Mouse (Mus musculus) neural tube, embryonic 13.5 days (tissue): ENCODE data around the gene Rfx5. TPM values are rescaled to one million over a fixed set of nuclear protein-coding genes. Genes with fewer than 3 reads are reported as not detected.
"Not testable (repeated sequence)": the region's sequence is repeated elsewhere in the genome, so short reads cannot be mapped to it uniquely, and the experiment has no call there.

Experiments
- ATAC-seq: fragments of 200-750 bp; cut with Nextera tagmentation; 2 replicates; pipeline ENCODE4 v1.8.0; 2017; ENCODE audit warnings: low read depth, mild to moderate bottlenecking, moderate TSS enrichment, moderate library complexity
- H3K27ac ChIP-seq: fragments of 300-500 bp; sonication (generic); replicated peaks from 2 replicates; pipeline ENCODE4 v1.5.1; 2015; ENCODE audit warnings: moderate library complexity, mild to moderate bottlenecking, inconsistent platforms
- H3K27me3 ChIP-seq: fragments of 300-500 bp; sonication (generic); 2 replicates; pipeline ENCODE4 v1.6.1; 2015; ENCODE audit warnings: mild to moderate bottlenecking, inconsistent platforms
- H3K36me3 ChIP-seq: fragments of 300-500 bp; sonication (generic); 2 replicates; pipeline ENCODE4 v1.6.1; 2015; ENCODE audit warnings: mild to moderate bottlenecking, inconsistent platforms
- H3K4me1 ChIP-seq: fragments of 300-500 bp; sonication (generic); replicated peaks from 2 replicates; pipeline ENCODE4 v1.6.1; 2015; ENCODE audit warnings: inconsistent platforms
- H3K4me2 ChIP-seq: fragments of 300-500 bp; sonication (generic); 2 replicates; pipeline ENCODE4 v1.6.1; 2015; ENCODE audit warnings: inconsistent platforms, mild to moderate bottlenecking, moderate library complexity
- H3K4me3 ChIP-seq: fragments of 300-500 bp; sonication (generic); 2 replicates; pipeline ENCODE4 v1.5.1; 2015; ENCODE audit warnings: mild to moderate bottlenecking, inconsistent platforms
- H3K9ac ChIP-seq: fragments of 300-500 bp; sonication (generic); 2 replicates; pipeline ENCODE4 v1.6.1; 2015; ENCODE audit warnings: moderate library complexity, mild to moderate bottlenecking, inconsistent platforms
- H3K9me3 ChIP-seq: fragments of 300-500 bp; sonication (generic); 2 replicates; pipeline ENCODE4 v1.6.1; 2016; ENCODE audit warnings: inconsistent platforms
- WGBS: fragments of 180-500 bp; shearing (Covaris S2); methylation state at CpG from one replicate; pipeline ENCODE4 v1.1.7; 2015; 5-methylcytosine and 5-hydroxymethylcytosine counted together
- polyA plus RNA-seq: library from polyadenylated mRNA; unstranded; fragments of >200 nt; fragmentation: Nextera tagmentation; extraction: Ambion mirVana; gene quantifications from 2 replicates; pipeline ENCODE4 v1.2.1, GENCODE M21; 2015

Gene Rfx5
- polyA plus RNA-seq: 5.5 and 6.1 TPM in 2 replicates

DNA sequence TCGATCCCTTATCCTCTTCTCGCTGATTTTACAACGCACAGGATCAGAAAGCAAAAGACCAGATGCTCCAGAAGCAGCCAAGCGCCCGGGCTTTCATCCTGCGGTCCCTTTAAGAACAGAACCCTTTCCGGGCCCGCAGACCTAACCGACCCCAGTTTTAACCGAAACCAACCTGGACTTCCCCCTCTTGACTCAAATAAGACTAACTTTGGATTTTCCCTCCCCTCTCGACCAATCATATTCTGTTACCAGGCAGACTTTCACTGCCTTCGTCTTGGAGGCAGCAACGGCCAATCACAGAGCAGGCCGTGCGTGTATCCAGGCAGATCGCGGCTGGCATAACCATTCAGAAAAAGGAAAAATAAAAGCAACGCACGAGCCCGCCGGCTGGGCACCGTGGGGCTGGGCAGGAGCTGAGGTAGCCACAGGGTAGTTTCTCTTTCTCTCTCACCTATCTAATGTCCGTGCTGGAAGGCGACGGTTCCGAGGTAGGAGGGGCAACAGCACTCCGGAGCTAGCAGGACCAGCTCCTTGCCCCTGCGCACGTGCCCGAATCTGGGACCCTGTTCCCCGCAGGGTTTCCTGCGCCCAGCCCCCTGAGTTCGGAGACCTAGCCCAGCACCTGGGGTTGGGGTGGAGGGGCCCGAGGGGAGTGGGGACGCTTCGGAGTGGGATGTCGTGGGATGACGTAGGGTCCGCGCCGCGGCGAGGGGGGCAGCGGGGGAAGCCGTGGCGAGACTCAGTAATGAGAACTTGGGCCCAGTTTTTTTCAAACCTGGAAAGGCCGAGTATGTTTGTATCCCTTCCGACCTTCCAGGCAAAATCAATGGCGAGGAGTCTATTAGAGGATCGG is at the start of gene Rfx5:
Gene Rfx5, plus strand, starts transcription at position 312 of the 853 bp plus-strand sequence.
- Histone ChIP-seq H3K36me3 (peaks cover 35% of the 10 kb centered on the region), H3K4me2 (peak within 1 kb of the TSS; percentile 61), H3K4me1 (peaks cover 24% of the 10 kb centered on the region), H3K9me3 (no peaks in the 10 kb centered on the region), H3K4me3 (peak within 1 kb of the TSS; percentile 70), H3K9ac (peak within 1 kb of the TSS; percentile 87), H3K27ac (peak within 1 kb of the TSS; percentile 96), H3K27me3 (no peaks in the 10 kb centered on the region)
- WGBS: under 1% methylated on average over 50 of the region's 50 CpGs
- peak; percentile 97 for ATAC-seq

DNA sequence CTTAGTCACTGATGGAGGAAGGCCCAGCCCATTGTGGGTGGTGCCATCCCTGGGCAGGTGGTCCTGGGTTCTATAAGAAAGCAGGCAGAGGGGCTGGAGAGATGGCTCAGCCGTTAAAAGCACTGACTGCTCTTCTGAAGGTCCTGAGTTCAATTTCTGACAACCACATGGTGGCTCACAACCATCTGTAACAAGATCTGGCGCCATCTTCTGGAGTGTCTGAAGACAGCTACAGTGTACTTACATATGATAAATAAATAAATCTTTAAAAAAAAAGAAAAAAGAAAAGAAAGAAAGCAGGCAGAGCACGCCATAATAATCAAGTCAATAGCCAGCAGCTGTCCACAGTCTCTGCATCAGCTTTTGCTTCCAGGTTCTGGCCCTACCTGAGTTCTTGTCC is 49.1 kb upstream of the Rfx5 start:
- not testable (repeated sequence) for H3K9me3 ChIP-seq, H3K4me1 ChIP-seq, H3K27me3 ChIP-seq, H3K36me3 ChIP-seq, H3K9ac ChIP-seq, H3K27ac ChIP-seq, ATAC-seq, H3K4me2 ChIP-seq, H3K4me3 ChIP-seq
- 55% methylated on average over 3 of the region's 3 CpGs for WGBS

GRCm38 (mm10) chr3:94906482-94906881 is 47.4 kb upstream of the Rfx5 start:
- WGBS: 55% methylated on average over 1 of the region's 1 CpGs

GRCm38 (mm10) chr3:94911050-94911693 is 42.7 kb upstream of the Rfx5 start:
- 75% methylated on average over 2 of the region's 2 CpGs for WGBS
- no peak overlapping the region for H3K9ac ChIP-seq
- H3K4me3 ChIP-seq: no peak overlapping the region
- no peak for ATAC-seq
- H3K4me1 ChIP-seq: no peaks in the 10 kb centered on the region
- H3K9me3 ChIP-seq: no peaks in the 10 kb centered on the region
- no peaks in the 10 kb centered on the region for H3K36me3 ChIP-seq
- no peak overlapping the region for H3K27ac ChIP-seq
- H3K27me3 ChIP-seq: no peaks in the 10 kb centered on the region
- H3K4me2 ChIP-seq: no peak overlapping the region

More at GRCm38 (mm10) chr3:94906482-94906881, 47.4 kb upstream of the Rfx5 start:
- Histone ChIP-seq H3K9ac (no peak overlapping the region), H3K4me2 (no peak overlapping the region), H3K27me3 (no peaks in the 10 kb centered on the region), H3K36me3 (no peaks in the 10 kb centered on the region), H3K9me3 (no peaks in the 10 kb centered on the region), H3K4me1 (no peaks in the 10 kb centered on the region), H3K4me3 (no peak overlapping the region), H3K27ac (no peak overlapping the region)
- no peak for ATAC-seq

- ATAC-seq: no peak
- Histone ChIP-seq H3K4me2 (no peak overlapping the region), H3K4me3 (no peak overlapping the region), H3K9me3 (no peaks in the 10 kb centered on the region), H3K36me3 (no peaks in the 10 kb centered on the region), H3K9ac (no peak overlapping the region), H3K27me3 (no peaks in the 10 kb centered on the region), H3K27ac (no peak overlapping the region), H3K4me1 (no peaks in the 10 kb centered on the region)
- 47% methylated on average over 5 of the region's 5 CpGs for WGBS
Observed at GRCm38 (mm10) chr3:94913801-94914200, 40.1 kb upstream of the Rfx5 start.

GRCm38 (mm10) chr3:94915903-94916741 is 37.8 kb upstream of the Rfx5 start:
- 89% methylated on average over 7 of the region's 7 CpGs for WGBS
- Histone ChIP-seq H3K9ac (no peak overlapping the region), H3K9me3 (no peaks in the 10 kb centered on the region), H3K4me3 (no peak overlapping the region), H3K27me3 (no peaks in the 10 kb centered on the region), H3K27ac (no peak overlapping the region), H3K4me1 (no peaks in the 10 kb centered on the region), H3K4me2 (no peak overlapping the region), H3K36me3 (no peaks in the 10 kb centered on the region)
- ATAC-seq: no peak

GRCm38 (mm10) chr3:94917816-94918361 is 36.0 kb upstream of the Rfx5 start:
- no peaks in the 10 kb centered on the region for H3K36me3 ChIP-seq
- H3K27ac ChIP-seq: no peak overlapping the region
- H3K9me3 ChIP-seq: no peaks in the 10 kb centered on the region
- H3K4me3 ChIP-seq: no peak overlapping the region
- H3K9ac ChIP-seq: no peak overlapping the region
- no peaks in the 10 kb centered on the region for H3K27me3 ChIP-seq
- no peak overlapping the region for H3K4me2 ChIP-seq
- 72% methylated on average over 14 of the region's 14 CpGs for WGBS
- no peaks in the 10 kb centered on the region for H3K4me1 ChIP-seq
- no peak for ATAC-seq

GRCm38 (mm10) chr3:94918845-94919244 is 35.0 kb upstream of the Rfx5 start:
- H3K9me3 ChIP-seq: no peaks in the 10 kb centered on the region
- H3K4me1 ChIP-seq: no peaks in the 10 kb centered on the region
- no peak overlapping the region for H3K4me3 ChIP-seq
- ATAC-seq: no peak
- no peak overlapping the region for H3K4me2 ChIP-seq
- H3K27me3 ChIP-seq: no peaks in the 10 kb centered on the region
- no peaks in the 10 kb centered on the region for H3K36me3 ChIP-seq
- H3K9ac ChIP-seq: no peak overlapping the region
- 48% methylated on average over 4 of the region's 4 CpGs for WGBS
- H3K27ac ChIP-seq: no peak overlapping the region

DNA sequence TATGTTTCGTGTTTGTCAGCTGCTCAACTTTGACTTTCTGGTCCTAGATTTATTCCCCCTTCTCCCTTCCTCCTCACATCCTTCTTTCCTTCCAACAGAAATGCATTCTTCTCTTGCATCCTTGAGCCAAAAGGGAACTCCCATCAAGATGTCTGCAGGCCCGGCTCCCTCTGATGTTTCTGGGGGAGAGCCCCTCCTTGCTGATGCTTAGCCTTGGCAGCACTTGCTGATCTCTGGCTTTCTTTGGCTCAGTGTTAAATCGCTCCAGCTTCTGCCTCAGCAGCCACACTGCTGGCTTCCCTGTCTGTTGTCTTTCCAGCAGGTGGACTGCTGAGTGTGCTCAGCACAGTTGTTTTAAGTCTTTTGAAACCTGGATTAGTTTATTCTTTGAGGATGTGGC is 32.8 kb upstream of the Rfx5 start:
- Histone ChIP-seq H3K36me3 (no peaks in the 10 kb centered on the region), H3K4me2 (no peak overlapping the region), H3K4me1 (no peaks in the 10 kb centered on the region), H3K4me3 (no peak overlapping the region), H3K9me3 (no peaks in the 10 kb centered on the region), H3K27me3 (no peaks in the 10 kb centered on the region), H3K27ac (no peak overlapping the region), H3K9ac (no peak overlapping the region)
- no peak for ATAC-seq
- WGBS: 60% methylated on average over 3 of the region's 3 CpGs

DNA sequence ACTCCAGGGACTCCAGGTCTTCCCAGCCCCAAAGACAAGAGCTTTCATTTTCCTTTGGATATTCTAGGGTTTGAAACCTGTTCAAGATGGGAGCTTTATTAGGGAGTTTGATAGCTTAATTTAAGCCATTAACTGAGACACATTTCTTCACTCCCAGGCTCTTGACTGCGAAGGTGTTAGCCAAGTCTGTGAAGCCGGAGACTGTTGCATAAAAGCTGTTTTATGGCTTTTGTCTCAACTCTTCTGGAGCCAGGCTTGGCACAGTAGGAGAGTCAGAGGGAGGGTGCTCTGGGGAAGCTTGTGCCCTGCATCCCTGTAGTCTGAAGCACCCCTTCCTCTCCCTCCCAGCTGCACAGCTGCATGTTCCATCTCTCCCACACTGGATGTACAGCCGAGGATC is 31.5 kb upstream of the Rfx5 start:
- no peak for ATAC-seq
- no peak overlapping the region for H3K4me3 ChIP-seq
- no peaks in the 10 kb centered on the region for H3K9me3 ChIP-seq
- no peaks in the 10 kb centered on the region for H3K4me1 ChIP-seq
- 34% methylated on average over 3 of the region's 3 CpGs for WGBS
- H3K27ac ChIP-seq: no peak overlapping the region
- H3K36me3 ChIP-seq: no peaks in the 10 kb centered on the region
- no peaks in the 10 kb centered on the region for H3K27me3 ChIP-seq
- no peak overlapping the region for H3K4me2 ChIP-seq
- H3K9ac ChIP-seq: no peak overlapping the region

GRCm38 (mm10) chr3:94924688-94925087 is 29.2 kb upstream of the Rfx5 start:
- WGBS: 74% methylated on average over 8 of the region's 8 CpGs
- H3K9ac ChIP-seq: no peak overlapping the region
- ATAC-seq: no peak

GRCm38 (mm10) chr3:94926301-94926736 is 27.6 kb upstream of the Rfx5 start:
- H3K4me3 ChIP-seq, H3K9me3 ChIP-seq, H3K4me2 ChIP-seq, H3K27me3 ChIP-seq, H3K36me3 ChIP-seq, ATAC-seq, H3K4me1 ChIP-seq, H3K9ac ChIP-seq, H3K27ac ChIP-seq: not testable (repeated sequence)
- WGBS: 45% methylated on average over 4 of the region's 4 CpGs

More at GRCm38 (mm10) chr3:94924688-94925087, 29.2 kb upstream of the Rfx5 start:
- Histone ChIP-seq H3K27ac (no peak overlapping the region), H3K36me3 (no peaks in the 10 kb centered on the region), H3K4me2 (no peak overlapping the region), H3K4me3 (no peak overlapping the region), H3K4me1 (no peaks in the 10 kb centered on the region), H3K27me3 (no peaks in the 10 kb centered on the region), H3K9me3 (no peaks in the 10 kb centered on the region)
